Mouse (Mus musculus): ENCODE measurements around the gene Nod1.

Nod1 gene

DNA sequence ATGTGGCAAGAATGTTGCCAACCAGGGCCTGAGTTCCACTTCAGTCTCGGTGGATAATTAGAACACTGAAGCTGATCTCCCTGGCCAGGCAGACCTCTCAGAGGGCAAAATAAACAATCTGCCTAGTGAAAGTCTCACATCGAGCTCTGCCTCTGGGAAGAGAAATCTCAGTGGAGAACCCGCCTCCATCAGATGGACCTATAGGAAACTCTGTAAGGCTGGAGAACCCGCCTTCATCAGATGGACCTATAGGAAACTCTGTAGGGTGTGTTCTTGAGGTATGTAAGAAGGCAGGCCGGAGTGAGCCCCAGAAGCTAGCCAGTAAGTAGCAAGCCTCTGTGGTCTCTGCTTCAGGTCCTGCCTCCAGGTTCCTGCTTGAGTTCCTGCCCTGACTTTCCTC, 37.5 kb downstream of the Nod1 start:
- DNase-seq, result no peak

DNA sequence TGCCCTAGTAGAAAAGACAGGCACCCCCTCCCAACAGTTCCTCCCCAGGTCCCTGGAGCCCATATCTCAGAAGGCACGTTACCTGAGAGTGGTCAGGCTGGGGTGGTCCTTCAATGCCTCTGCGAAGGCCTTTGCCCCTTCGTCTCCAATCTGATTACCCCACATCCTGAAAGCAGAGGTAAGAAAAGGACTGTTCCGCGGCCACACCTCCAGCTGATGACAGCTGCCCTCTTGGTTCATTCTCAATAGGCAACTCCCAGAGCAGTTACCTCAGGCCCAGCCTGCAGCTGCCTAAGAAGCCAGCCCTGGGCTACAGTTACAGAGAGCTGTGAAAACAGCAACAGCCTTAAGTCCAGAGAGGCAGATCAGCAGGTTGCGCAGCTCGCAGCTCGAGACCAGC, 38.1 kb downstream of the Nod1 start:
- no peak for DNase-seq

DNA sequence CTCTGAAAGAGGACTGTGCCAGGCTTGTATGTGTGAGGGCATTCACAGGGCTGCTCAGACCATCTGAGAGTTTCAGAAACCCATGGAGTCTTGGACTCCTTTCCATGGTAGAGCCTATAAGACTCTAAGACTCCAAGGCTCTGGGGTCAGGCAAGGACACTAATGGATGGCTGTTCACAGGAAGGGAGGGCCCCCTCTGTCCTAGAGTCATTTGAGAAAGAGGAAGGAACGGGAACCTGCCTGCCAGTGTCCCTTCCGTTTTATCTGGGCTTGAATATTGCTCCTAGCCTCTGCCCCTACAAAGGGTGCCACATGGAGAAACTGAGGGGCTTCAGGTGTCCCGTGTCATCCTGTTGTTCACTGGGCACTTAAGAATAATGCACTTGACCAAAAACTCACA, 38.5 kb downstream of the Nod1 start:
- no peak for DNase-seq

DNA sequence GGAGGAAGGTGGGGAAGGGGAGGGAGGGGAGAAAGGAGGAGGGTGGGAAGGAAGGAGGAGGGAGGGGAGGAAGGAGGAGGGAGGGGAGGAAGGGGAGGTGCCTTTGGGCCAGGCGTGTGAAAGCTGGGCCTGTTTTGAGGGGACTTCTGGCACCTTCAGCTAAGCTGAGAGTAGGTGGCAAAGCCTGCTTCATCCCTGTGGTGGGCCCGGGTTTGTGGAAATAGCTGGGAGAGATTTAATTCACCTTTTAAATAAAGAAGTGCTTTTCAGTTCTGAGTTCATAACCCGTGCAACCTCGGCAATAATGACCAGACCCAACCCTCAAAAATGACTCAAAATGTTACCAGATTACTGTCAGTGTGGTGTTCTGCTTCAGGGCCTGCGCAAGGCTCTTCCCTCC, 39.2 kb downstream of the Nod1 start:
- DNase-seq, result no peak

DNA sequence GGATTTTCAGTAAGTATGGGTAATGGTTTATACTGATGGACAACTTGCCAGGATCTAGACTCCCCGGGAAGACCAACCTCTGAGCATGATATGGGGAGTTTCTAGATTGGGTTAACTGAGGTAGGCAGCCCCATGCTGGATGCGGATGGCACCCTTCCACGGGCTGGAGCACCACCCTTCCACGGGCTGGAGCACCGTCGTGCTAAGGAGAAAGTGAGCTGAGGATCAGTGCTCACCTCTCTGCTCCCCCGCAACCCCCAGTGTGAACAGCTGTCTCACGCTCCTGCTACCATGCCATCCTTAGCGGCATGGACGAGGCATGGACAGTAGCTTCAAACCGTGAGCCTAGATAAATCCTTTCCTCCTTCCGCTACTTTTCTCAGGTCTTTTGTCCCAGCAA, 39.9 kb downstream of the Nod1 start:
- no peak for DNase-seq

DNA sequence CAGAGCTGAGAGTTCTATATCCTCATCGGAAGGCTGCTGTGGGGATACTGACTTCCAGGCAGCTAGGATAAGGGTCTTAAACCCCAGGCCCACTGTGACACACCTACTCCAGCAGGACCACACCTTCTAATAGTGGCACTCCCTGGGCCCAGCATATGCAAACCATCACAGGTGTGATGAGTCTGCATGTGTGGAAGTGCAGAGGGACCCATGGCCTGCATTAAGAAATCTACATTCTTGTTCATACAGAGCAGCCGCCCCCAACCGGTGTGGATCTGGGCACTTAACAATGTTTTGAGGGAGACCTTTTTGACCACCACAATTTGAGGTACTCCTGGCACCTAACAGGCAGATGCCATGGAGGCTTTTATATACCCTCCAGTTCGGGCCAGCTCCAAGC, 40.8 kb downstream of the Nod1 start:
- no peak for DNase-seq

DNA sequence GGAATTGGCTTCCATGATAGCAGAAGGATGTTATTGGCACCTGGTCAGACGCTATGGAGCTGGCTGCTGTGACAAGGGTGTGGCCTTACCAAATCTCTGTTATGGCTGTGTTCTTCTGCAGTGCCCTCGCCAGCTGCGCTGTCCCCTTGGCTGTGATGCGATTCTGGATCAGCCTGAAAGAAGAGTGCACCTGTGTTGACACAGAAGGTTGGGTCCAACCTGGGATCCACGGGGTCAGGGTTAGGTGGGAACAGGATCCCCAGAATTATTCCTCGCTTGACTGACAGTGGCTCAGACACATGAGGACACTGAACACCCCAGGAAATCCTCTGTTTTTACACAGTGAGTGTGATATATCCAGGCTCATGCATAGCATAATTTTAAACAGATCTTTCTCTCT, 44.5 kb downstream of the Nod1 start:
- no peak for DNase-seq

DNA sequence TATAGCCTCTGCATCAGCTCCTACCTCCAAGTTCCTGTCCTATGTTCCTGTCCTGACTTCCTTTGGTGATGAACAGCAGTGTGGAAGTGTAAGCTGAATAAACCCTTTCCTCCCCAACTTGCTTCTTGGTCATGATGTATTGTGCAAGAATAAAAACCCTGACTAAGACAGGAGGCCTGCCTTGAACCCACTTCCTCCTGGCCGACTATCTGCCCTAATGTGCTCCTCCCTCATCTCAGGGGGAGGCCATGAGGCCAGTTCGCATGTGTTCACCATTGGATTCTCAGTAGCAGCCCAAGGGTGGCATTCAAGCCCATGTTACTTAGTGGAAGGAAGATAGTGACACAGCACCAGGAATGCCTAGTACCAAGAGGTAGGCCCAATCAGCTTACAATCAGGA, 45.5 kb downstream of the Nod1 start:
- no peak for DNase-seq

DNA sequence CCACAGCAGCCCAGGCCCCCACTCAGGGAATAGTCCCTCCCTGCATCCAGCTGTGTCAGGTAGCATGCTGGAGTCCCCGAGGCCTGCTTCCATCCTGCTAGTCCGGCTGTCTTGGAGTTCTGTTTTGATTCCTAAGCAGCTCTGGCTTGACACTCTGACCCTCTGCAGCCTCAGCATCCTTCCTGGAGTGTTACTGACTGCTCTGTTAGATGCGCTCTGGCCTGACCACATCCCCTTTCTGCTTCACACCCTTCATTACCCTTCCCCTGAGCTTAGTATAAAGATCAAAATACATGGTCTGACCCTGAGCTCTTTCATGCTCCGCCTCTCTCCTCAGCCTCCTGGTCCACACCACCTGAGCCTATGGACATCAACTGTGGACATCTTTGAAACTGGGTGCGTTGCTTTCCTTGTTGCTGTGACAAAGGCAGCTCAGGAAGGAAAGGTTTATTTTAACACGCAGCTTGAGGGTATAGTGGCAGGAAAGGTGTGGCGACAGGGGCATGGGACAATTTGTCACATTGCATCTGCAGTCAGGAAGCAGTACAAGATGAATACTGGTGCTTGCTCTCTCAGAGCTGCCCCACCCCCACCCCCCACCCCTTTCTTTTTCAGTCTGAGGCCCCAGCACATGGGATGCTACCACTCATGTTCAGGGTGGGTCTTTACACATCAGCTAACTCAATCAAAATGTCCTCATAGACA, 46.5 kb downstream of the Nod1 start:
- no peak for DNase-seq

DNA sequence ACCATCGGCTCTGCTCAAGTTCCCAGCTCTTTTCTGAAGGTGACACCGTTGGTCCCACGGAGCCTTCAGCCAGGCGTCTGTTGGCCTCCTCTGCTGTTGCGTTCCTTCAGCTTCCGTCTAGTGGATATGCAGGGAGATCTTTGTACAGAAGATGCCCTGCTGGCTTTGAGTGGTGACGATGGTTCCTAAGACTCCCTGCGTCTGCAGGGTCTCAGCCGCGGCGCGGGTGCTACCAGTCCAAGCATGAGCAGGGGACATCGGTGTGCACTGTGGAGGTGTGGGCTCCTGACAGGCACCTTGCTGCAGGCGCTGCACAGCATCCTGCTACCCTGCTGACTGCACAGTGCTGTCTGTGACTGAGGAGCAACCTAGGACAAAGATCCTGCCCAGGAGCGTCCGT, 47.9 kb downstream of the Nod1 start:
- no peak for DNase-seq

DNA sequence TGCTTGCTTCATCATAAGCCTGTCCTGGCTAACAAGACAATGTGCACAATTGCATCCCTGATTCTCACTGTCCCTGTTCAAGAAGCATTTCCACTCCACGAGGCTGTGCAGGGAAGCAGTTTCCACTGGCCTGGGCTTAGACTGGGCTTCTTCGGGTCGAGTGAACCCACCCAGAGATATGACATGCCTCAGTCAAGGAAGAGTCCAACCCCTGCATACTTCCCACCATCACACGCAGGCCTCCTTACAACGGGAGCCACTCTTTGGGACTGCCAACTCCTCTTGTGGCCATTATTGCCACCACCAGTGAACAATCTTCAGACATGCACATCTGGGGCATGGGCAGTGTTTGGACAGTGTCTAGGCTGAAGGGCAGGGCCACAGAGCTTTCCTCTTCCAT, 53.9 kb downstream of the Nod1 start:
- DNase-seq, result no peak

DNA sequence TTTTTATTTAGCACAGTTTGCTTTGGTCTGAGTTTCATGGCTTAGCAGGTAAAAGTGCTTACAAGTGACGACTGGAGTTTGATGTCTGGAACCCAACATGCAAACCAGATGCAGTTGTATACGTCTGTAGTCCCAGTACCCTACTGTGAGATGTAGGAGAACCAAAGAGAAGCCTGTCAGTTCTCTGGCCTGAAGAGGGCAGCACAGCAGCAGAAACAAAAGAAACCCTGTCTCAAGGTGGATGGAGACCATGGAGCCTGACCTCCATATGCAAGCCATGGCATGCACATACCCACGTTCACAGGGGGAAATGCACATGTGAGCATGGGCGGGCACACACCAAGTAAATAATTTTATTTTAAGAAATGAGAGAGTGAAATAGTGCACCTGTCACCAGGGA, 54.9 kb downstream of the Nod1 start:
- peak; percentile 51 for DNase-seq

DNA sequence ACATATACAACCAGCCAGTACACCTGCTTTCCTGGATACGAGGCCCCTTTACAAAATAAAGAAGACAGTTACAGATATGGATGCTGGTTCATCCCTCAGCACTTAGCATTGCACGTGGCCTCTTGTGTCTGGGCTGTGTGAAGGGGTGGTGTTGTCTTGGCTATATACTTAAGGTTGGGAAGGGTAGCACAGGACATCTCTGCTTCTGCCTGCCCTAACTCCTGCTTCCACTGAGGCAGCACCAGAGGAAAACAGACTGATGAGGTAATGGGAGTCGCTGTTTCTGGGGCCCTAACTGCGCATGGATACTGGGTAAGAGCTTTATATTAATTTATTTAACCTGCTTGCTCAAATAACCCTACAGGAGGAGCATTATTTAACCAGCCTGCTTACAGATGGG, 55.5 kb downstream of the Nod1 start:
- DNase-seq, result no peak

DNA sequence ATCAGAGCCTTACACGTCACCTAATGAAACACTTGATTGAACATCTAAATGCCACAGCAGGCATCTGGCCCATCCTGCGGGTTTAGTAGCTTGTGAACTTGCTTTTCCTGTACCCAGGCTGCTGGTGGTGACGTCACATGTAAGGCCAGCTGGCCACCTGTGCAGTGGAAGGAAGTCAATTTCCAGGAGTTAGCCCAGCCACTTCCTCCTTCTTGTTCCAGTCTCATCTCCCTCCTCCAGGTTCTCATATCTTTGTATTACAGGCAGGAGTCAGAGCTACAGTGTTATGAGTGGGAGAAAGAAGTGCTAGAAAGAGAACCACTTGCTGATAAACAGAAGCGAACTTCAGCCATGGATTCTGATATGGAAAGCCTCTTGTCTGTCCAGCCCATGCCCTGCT, 56.2 kb downstream of the Nod1 start:
- no peak for DNase-seq

DNA sequence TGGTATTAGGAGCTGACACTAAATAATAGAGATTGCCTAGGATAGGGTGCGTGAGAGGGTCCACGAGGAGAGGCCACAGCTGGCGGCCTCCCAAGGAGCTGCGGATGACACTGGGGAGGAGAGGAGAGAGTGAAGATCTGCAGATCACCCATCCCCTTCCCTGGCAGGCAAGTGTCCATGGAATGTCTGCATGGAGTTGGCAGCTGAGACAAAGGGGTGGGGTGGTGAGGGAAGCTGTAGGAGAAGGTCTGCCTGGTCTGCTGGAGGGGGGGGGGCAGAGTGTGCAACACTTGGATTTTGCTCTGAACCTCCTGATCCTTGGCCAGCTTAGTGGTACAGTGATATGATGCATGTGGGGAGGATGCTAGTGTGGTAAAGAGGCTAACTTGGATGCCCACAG, 57.4 kb downstream of the Nod1 start:
- DNase-seq, result no peak

DNA sequence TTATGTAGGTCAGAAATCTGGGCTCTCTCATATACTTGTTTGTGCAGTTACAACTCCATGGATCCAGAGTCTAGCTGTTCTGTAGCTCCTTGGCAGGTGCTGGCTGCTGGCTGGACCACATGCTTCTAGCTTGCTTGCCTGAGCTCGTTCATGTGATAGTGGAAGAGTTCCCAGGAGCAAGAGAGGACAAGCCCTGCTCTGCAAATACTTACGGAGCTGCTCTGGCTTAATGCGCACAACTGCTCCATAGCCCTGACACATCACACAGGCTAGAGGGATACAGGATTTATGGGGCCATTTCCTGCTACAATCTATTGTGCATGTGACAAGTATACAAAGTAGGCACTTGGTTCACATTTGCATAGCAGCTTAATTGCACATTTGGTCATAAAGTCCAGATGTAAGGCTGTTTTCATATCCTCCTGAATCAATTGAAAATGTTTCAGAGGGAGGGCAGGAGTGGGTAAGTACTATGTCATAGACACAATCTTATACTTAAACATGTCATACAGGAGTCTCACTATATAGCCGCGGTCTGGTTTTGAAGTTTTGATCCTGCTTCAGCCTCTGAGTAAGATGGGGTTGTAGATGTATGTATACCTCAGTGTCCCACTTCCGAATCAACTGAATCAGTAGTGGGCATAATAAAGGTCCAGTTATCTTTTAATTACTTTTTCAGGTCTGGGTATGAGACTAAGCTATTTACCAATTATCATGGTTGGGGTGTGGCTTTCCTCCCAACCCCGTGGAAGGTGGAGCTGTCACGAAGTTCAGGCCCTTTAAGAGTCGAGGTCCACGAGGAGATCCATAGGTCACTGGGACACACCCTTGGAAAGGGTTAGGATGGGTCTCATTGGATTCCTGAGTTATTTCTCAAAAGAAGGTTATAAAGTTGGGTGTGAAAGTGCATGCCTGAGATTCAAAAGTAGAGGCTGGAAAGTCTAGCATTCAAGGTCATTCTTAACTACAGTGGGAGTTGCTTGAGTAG, 66.1 kb downstream of the Nod1 start:
- no peak for DNase-seq

DNA sequence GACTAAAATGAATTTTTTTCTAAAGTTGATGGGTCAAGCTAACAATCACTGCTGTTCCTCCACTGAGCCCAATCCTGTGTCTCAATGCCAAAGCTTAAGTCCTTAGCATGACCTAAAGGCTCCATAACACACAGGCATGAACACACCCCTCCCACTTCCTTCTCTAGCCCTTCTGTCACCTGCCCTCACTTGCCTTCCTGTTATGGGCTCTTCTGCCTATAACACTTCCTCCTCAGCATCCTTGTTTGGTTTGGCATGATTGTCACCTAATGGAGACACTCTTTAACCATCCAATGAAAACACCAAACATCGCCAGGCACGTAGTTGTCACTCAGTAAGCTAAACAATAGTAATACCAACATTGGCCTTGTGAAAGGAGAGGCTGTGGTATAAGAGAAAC, 69.9 kb downstream of the Nod1 start:
- no peak for DNase-seq

DNA sequence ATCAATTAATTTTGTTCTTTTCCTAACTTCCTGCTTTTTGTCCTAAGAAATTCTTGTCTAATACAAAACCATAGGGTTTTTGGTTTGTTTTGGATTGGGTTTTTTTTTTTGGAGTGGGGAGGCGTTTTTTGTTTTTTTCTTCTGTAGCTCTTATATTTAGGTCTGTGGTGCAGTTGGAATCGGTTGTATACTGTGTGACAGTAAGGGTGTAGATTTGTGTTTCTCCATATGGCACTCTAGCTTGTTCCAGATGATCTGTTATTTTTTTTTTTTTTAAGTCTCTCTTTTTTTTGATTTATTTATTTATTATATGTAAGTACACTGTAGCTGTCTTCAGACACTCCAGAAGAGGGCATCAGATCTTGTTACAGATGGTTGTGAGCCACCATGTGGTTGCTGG, 72.2 kb downstream of the Nod1 start:
- DNase-seq, result no peak

DNA sequence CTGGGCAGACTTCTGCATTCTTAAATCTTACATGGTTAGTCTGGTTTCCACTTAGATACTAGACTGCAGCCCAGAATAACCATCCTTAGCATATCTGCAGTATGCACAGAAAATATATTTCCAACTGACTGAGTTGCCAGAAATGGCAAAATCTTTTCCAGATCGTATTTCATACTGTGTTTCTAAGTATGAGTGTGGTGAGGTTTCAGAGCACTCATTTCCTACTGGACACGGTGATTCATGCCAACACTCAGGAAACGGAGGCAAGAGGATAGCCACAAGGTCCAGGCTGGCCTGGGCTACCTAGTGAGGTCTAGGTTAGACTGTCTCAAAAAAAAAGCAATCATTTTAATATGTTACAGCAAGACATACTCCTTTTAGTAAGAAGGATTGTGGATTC, 81.0 kb downstream of the Nod1 start:
- DNase-seq, result no peak

DNA sequence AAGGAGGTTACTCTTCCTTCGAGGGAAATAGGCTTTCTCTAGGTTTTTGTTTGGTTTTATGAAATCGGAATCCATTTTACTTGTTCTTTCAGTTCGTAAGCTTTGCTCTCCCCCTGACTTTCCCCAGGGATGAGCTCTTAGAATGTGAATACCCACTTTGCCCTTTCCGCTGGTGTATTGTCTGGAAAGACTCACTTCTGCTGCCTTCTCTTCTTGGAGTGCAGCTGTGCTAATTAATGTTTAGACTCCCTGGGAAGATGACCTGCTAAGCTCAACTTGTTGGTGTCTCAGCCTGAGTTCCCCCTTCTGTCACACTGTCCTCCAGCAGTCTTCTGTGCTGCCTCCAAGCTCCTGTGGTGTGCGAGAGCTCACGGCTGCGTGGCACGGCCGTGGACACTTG, 82.2 kb downstream of the Nod1 start:
- DNase-seq, result no peak

DNA sequence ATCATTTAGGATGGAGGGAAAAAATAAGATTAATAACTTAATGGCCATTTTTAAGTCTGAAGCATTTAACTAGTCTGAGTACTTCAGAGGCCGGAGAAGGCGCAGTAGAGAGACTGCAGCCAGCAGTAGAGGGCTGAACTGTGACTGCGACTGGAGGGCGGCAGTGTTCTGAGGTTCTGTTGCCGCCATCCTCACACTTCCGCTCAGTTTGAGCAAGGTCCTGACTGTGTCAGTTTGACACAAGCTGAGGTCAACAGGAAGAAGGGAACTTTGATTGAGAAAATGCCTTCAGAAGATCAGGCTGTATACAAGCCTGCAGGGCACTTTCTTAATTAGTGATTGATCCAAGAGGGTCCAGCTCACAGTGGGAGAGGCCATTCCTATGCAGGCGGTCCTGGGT, 86.2 kb downstream of the Nod1 start:
- DNase-seq, result no peak

DNA sequence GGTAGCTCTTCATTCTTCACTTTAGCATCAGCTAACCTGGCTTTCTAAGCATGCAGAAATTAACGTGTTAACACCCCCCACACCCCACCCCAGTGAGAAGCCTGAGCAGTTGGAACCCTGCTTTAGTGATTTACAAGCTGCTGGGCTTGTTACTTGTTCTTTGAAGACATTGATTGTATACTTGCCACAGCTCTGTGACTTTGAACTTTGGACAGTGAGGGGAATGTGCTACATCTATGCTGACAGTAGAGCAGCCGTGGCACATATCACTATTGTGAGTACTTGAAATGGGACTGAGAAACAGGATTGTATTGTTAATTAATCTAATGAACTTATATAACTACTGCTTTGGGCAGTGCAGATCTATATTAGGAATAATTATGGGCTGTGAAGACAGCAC, 89.0 kb downstream of the Nod1 start:
- DNase-seq, result no peak

DNA sequence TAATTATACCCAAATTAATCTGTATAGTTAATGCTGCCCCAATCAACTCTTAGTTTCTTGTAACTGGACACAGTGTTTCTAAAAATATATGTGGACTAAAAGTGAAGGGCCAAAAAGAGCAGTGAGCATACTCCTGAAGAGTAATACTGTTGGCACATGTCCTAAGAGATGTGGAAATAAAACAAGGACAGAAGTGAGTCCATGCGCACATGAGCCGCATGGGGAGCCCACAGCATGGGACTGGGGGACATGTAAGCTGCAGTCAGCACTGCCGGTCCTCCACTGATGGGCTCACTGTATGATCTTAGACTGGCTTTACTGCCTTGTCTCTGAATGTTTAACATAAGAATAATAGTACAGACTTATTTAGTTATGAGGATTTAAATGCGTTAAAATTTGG, 92.3 kb downstream of the Nod1 start:
- DNase-seq, result no peak

DNA sequence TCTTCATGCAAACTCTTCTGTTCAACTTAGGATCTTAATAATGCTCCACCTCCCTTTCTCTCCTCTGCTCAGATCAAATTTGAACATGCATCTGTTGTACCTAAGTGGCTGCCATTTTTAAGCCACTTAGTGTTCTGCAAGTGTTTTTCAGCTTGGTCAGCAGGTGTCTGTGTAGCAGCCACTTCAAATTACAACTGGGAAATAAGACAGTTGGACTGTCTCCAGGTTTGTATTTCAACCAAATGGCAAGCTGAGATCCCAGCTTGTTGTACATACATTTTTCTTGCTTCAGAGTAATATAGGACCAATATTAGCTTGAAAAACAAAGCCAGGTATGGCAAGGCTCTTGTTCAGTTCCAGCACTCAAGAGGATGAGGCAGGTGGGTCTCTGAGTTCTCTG, 93.9 kb downstream of the Nod1 start:
- DNase-seq, result no peak

DNA sequence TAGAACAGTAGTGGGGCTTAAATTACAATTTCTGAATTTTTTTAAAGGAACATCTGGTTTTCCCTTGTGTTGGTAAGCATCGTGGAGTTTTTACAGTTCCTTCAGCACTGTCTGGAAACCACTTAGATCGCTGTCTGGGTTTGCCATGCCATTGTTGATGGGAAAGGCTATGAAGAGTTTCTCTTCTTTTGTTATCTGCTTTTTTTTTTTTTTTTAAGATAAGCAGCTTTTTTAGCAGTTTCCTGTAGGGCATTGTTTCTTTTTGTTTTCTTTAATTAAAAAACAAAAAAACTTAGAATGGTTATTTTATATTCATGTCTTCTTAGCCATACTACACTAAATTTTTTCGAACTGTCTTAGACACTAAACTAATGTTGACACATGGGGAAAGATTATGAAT, 94.8 kb downstream of the Nod1 start:
- DNase-seq, result no peak

Measured in right cerebral cortex, postnatal 14 days (tissue).